Mouse (Mus musculus) cortical plate, adult 2 months (tissue): Measurements from ENCODE around the gene 2300009A05Rik.

Experiments
- CTCF ChIP-seq: fragments of 200-500 bp; IDR thresholded peaks from 2 replicates; pipeline ENCODE4 v1.5.1; 2011; ENCODE audit warnings: mild to moderate bottlenecking, control low read depth, low read length; ENCODE audit not compliant: insufficient read depth; ENCODE audit errors: extremely low read depth
- POLR2A ChIP-seq: fragments of 200-500 bp; IDR thresholded peaks from 2 replicates; pipeline ENCODE4 v1.6.1; 2011; ENCODE audit warnings: mild to moderate bottlenecking, low read length, control low read depth; ENCODE audit not compliant: insufficient read depth; ENCODE audit errors: extremely low read depth

GRCm38 (mm10) chr9:63398611-63399462 lies at the start of gene 2300009A05Rik:
- TF ChIP-seq POLR2A (peak; percentile 86), CTCF (no peak)
